Mouse (Mus musculus) cortical plate, adult 2 months (tissue): ENCODE measurements around the gene Olfr615. TPM values are rescaled to one million over a fixed set of nuclear protein-coding genes. Genes with fewer than 3 reads are reported as not detected.
"Not testable (repeated sequence)": the region's sequence is repeated elsewhere in the genome, so short reads cannot be mapped to it uniquely, and the experiment has no call there.

Experiments used
- H3K27ac ChIP-seq: fragments of 200-500 bp; 2 replicates; pipeline ENCODE4 v1.5.1; 2012; ENCODE audit warnings: low read length, control low read depth, inconsistent platforms; ENCODE audit not compliant: insufficient read depth
- H3K4me1 ChIP-seq: fragments of 200-500 bp; 2 replicates; pipeline ENCODE4 v1.6.1; 2011; ENCODE audit warnings: low read length; ENCODE audit not compliant: control insufficient read depth, insufficient read depth
- H3K4me3 ChIP-seq: fragments of 200-500 bp; 2 replicates; pipeline ENCODE4 v1.5.1; 2011; ENCODE audit warnings: mild to moderate bottlenecking, low read length, control low read depth; ENCODE audit not compliant: insufficient read depth
- CTCF ChIP-seq: fragments of 200-500 bp; IDR thresholded peaks from 2 replicates; pipeline ENCODE4 v1.5.1; 2011; ENCODE audit warnings: mild to moderate bottlenecking, control low read depth, low read length; ENCODE audit not compliant: insufficient read depth; ENCODE audit errors: extremely low read depth
- POLR2A ChIP-seq: fragments of 200-500 bp; IDR thresholded peaks from 2 replicates; pipeline ENCODE4 v1.6.1; 2011; ENCODE audit warnings: mild to moderate bottlenecking, low read length, control low read depth; ENCODE audit not compliant: insufficient read depth; ENCODE audit errors: extremely low read depth
- polyA plus RNA-seq: library from polyadenylated mRNA; depleted of rRNA; stranded (reverse); fragments of >200 nt; gene quantifications from 2 replicates; pipeline ENCODE4 v1.2.3, GENCODE M21; 2012; rRNA removed

Olfr615 gene
- not detected in 2 replicates for polyA plus RNA-seq

DNA sequence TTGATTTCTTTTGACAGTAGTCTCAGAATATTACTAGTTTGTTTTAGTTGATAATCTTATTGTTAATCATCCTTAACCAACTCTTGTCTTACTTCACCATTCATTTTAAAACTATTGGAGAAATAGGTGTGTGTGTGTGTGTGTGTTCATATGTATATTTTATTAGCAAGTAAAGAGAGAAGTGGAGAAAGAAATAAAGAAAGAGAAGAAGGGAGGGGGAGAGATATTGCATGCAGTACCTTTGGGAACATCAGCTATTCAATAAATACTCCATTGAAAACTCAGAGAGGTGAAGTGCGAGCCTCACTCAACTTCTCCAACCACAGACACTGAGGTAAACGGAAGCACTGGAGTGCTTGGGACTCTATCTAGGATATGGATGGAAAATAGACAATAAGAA is at the start of gene Olfr615:
Gene Olfr615, plus strand, starts transcription at position 301 of the 400 bp plus-strand sequence.
- TF ChIP-seq CTCF (no peak), POLR2A (no peak)
- no peak within 1 kb of the TSS for H3K27ac ChIP-seq
- H3K4me3 ChIP-seq, result no peak within 1 kb of the TSS
- no peaks in the 10 kb centered on the region for H3K4me1 ChIP-seq

DNA sequence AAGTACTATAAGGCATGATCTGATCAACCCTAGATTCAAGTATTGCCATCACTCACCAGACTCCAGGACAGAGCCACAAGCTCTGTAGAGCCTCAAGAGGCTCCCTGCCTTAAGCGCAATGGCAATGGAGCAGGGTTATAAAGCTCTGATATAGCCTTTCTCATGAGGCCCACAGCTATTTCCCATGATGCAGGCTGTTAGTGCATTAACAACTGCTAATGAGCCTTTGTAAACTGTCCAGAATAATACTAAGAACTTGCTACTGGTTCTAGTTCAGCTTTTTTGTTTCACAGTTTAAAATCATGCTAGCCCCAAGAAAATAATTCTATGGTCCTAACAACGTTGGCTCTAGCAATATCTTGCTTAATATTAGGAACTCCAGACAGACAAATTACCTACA is 43.9 kb upstream of the Olfr615 start, which contains the start of gene Olfr610:
Gene Olfr610, minus strand, starts transcription at position 101 of the 400 bp plus-strand sequence.
- TF ChIP-seq CTCF (no peak), POLR2A (no peak)
- Histone ChIP-seq H3K4me1 (no peaks in the 10 kb centered on the region), H3K27ac (no peak within 1 kb of the TSS), H3K4me3 (no peak within 1 kb of the TSS)

DNA sequence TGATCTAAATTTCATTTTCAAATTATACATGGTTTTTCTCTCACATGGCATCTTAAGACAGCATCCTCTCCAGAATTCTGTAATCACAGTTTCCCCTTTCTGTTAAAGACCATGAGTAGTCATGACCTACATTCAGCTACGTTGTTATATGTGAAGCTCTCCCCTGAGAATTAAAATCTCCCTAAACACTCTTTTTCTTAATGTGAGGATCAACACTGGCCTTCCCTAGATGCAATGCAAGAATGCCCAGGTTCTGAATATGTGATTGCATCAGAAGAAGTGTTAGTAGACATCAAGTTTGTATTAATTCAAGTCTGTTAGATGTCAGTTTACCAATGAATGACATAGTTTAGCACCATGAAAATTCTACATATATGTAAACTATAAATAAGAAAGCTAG is 35.1 kb upstream of the Olfr615 start, which contains the start of gene Olfr611:
Gene Olfr611, minus strand, starts transcription at position 101 of the 400 bp plus-strand sequence.
- H3K27ac ChIP-seq, H3K4me3 ChIP-seq, H3K4me1 ChIP-seq: not testable (repeated sequence)

DNA sequence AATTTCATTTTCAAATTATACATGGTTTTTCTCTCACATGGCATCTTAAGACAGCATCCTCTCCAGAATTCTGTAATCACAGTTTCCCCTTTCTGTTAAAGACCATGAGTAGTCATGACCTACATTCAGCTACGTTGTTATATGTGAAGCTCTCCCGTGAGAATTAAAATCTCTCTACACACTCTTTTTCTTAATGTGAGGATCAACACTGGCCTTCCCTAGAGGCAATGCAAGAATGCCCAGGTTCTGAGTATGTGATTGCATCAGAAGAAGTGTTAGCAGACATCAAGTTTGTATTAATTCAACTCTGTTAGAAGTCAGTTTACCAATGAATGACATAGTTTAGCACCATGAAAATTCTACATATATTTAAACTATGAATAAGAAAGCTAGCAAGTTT is 13.3 kb upstream of the Olfr615 start, which contains the start of gene Olfr612:
Gene Olfr612, minus strand, starts transcription at position 101 of the 400 bp plus-strand sequence.
- H3K4me1 ChIP-seq, H3K27ac ChIP-seq: not testable (repeated sequence)

DNA sequence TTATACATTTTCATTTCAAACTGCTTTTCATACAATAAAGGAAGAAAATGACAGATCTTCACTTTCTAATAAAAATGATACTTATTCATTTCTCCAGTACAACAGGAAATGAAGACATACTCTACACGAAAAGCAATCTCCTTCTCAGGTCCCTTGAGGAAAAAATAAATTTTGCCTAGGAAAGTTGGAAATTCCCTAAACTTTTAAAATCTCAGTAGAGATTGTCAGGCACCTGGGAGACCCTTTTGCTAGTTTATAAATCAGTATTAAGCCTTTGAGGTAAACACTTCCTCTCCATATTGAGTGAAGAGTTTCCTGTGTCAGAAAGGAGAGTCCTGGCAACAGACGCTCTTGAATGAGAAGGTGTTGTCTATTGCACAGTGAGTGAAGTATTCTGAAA is 8.1 kb upstream of the Olfr615 start, which contains the start of gene Olfr613:
Gene Olfr613, plus strand, starts transcription at position 301 of the 400 bp plus-strand sequence.
- Histone ChIP-seq H3K4me1 (no peaks in the 10 kb centered on the region), H3K27ac (no peak within 1 kb of the TSS), H3K4me3 (no peak within 1 kb of the TSS)
- TF ChIP-seq POLR2A, result no peak
- TF ChIP-seq CTCF, result no peak

More for the DNA sequence above, 13.3 kb upstream of the Olfr615 start, which contains the start of gene Olfr612:
- not testable (repeated sequence) for H3K4me3 ChIP-seq

DNA sequence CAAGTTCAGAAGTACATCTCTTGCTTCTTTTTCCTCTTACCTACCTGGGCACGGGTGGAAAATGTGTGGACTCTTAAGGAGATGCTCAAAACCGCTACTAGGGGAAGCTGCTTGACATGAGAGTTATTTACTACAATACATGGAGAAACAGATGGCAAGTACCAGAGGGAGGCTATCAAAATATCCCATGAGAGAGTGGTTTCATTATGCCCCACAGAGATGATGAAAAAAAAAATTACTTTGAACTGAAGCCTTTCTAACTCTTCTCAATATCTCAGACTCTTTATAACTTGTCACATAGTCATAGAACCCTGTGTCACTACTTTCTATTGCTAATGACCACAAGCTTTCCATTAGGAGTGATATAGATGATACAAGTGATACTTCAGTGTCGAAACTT is 13.2 kb downstream of the Olfr615 start, which contains the start of gene Olfr616:
Gene Olfr616, minus strand, starts transcription at position 101 of the 400 bp plus-strand sequence.
- no peaks in the 10 kb centered on the region for H3K4me1 ChIP-seq
- no peak within 1 kb of the TSS for H3K27ac ChIP-seq
- no peak within 1 kb of the TSS for H3K4me3 ChIP-seq
- TF ChIP-seq CTCF (no peak), POLR2A (no peak)

DNA sequence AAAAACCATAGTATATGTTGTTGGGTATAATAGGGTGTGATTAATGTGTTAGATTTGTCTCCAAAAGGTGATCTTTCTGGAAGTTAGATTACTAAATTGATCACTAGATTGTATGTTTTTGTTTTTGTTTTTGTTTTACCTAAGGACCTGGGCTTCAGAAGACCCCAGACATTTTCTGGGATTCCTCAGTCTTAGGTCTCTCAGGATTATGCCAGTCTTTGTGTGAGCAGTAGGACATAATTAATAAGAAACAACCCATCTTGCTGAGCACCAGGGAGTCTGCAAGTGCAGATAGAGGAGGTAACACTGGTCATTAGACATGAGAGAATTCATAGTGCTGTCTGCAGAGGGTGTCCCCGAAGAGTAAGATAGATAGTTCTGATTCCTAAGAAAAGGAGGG is 16.9 kb downstream of the Olfr615 start, which contains the start of gene Olfr617:
Gene Olfr617, plus strand, starts transcription at position 301 of the 400 bp plus-strand sequence.
- H3K27ac ChIP-seq, result no peak within 1 kb of the TSS
- TF ChIP-seq CTCF (no peak), POLR2A (no peak)
- H3K4me3 ChIP-seq, result no peak within 1 kb of the TSS
- H3K4me1 ChIP-seq, result no peaks in the 10 kb centered on the region

DNA sequence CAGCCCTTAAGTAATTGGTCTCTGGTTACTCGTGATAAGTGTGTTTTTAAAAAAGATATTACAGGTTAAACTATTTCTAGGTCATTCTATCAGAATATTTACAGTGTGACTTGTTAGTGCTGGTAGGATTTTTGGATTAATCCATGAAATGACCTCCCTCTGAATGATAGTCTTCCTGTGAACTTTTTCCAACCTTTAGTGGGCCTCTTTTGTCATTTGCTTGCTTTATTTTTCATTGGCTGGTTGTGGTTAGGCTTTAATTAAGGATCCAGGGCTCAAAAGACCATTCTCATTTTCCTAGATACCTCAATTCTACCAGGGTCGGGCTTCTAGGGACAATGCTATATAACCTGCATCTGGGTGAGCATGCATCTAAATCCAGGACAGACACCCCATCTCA is 33.9 kb downstream of the Olfr615 start, which contains the start of gene Olfr618:
Gene Olfr618, plus strand, starts transcription at position 301 of the 400 bp plus-strand sequence.
- H3K4me1 ChIP-seq, result no peaks in the 10 kb centered on the region
- H3K27ac ChIP-seq, result no peak within 1 kb of the TSS
- TF ChIP-seq CTCF, result no peak
- no peak for TF ChIP-seq POLR2A
- H3K4me3 ChIP-seq, result no peak within 1 kb of the TSS

DNA sequence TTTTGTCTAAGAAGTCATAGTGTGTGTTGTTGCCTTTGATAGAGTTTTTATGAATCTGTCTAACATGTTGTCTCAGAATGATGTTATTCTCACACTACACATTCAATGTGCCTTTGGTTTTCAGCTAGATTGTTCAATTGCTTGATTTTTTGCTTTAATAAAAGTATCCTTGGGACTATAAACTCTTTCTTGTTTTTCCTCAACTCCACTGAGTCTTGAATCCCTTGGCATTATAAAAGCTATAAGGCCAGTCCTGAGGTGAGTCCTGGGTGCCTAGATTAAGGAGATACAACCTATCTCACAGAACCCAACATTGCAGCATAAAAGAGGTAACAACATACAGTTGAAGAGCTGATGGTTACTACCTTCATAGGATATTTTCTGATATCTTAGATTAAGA is 44.4 kb downstream of the Olfr615 start, which contains the start of gene Olfr619:
Gene Olfr619, plus strand, starts transcription at position 301 of the 400 bp plus-strand sequence.
- TF ChIP-seq CTCF (no peak), POLR2A (no peak)
- Histone ChIP-seq H3K4me3 (no peak within 1 kb of the TSS), H3K4me1 (no peaks in the 10 kb centered on the region), H3K27ac (no peak within 1 kb of the TSS)

DNA sequence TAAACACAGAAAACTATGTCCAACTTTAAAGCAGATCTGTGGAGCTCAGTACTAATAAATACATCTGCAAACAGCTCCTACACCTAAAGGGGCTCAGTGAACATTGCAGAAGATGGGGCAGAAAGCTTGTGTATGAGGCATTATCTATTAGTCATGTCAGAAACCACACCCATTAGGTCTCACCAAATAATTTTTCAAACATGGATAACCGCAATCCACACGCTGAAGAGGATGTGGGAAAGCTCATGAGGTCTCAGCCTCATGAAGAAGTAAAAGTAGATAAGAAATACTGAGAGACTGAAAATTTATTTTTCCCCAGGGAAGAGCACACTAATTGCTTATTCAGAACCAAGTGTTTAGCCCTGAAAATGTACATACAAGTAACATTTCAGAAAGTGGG is 51.5 kb downstream of the Olfr615 start:
- no peak overlapping the region for H3K4me3 ChIP-seq
- TF ChIP-seq CTCF, result no peak
- TF ChIP-seq POLR2A, result no peak
- no peak overlapping the region for H3K27ac ChIP-seq
- no peaks in the 10 kb centered on the region for H3K4me1 ChIP-seq
